Mouse (Mus musculus) adrenal gland, postnatal 10 days (tissue): Measurements from ENCODE around the gene Ptger4. TPM values are rescaled to one million over a fixed set of nuclear protein-coding genes. Genes with fewer than 3 reads are reported as not detected.

ENCODE experiments used
- DNase-seq: peaks from one replicate; pipeline ENCODE4 v3.0.0; 2021; ENCODE audit warnings: mixed read lengths
- total RNA-seq, 2 experiments: library from RNA; stranded (reverse); gene quantifications; 2 replicates each; pipeline ENCODE4 v1.2.3; 2021

The Ptger4 gene
- total RNA-seq, 2 experiments from 2014 or later: 4.1 to 5.6 TPM

GRCm38 (mm10) chr15:5158827-5159226 is 85.2 kb downstream of the Ptger4 start:
- peak; percentile 38 for DNase-seq

GRCm38 (mm10) chr15:5157386-5157785 is 86.6 kb downstream of the Ptger4 start:
- no peak for DNase-seq

Other genes with a start within 250 kb of the Ptger4 start
- gene C7, start 180.4 kb downstream of the Ptger4 start, total RNA-seq: 1 to 10 TPM; 6.4 to 6.6 TPM
- 1 to 10 TPM; 9.3 TPM for gene Card6, start 135.6 kb downstream of the Ptger4 start, total RNA-seq
- 100 to 1,000 TPM; 429 to 446 TPM for gene Rpl37, start 127.5 kb downstream of the Ptger4 start, total RNA-seq
- 10 to 100 TPM; 27.8 to 31.8 TPM for gene Prkaa1, start 100.3 kb downstream of the Ptger4 start, total RNA-seq
- gene Ttc33, start 58.7 kb downstream of the Ptger4 start, total RNA-seq: 10 to 100 TPM; 32.7 to 35.4 TPM